Mouse (Mus musculus): Measurements from ENCODE around the gene Nr4a3. TPM values are rescaled to one million over a fixed set of nuclear protein-coding genes. Genes with fewer than 3 reads are reported as not detected.

Gene Nr4a3
- total RNA-seq (2021), result 10 to 100 TPM; 22.0 to 26.3 TPM

DNA sequence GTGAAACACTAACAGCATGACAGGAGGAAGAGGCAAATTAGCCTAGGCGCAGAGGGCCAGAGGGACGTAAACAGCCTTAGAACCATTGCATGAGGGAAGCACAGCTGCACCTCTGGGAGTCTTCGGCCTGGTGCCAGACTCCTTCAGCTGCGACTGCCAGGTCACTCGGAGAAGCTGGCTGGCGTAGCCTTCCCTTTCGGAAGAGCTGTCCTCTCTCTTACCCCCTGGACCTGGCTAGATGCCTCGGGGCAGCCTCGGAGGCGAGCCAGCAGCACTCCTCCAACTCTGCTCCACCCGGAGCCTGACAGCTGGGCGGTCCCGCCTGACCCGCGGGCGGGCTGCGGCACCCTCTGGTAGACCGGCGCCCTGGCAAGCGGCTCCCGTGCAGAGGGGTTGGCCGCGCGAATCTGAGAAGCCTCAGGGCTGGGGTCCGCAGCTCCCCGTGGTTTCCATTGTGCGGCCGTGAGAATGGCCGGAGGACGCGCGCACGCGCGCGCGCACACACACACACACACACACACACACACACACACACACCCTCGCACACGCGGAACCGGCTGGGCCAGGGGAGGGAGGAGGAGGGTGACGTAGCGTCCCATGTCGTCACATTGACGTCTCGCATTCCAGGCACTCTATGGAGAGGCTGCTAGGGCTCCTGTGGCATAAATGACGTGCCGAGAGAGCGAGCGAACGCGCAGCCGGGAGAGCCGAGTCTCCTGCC, at the start of gene Nr4a3:
Nr4a3 (plus strand) TSS at position 663 of the 721 bp plus-strand sequence.
- DNase-seq (ENCODE audit: low spot score in 2 of 2), result peak; percentile 87 to 97
- intact Hi-C loops (cut with DNase I), result loop anchor here (5.0 to 10.0 kb wide), 5 partner anchors 78 to 692 kb away; partner anchors contain the start of genes Erp44, Invs, Stx17 and Tgfbr1

DNA sequence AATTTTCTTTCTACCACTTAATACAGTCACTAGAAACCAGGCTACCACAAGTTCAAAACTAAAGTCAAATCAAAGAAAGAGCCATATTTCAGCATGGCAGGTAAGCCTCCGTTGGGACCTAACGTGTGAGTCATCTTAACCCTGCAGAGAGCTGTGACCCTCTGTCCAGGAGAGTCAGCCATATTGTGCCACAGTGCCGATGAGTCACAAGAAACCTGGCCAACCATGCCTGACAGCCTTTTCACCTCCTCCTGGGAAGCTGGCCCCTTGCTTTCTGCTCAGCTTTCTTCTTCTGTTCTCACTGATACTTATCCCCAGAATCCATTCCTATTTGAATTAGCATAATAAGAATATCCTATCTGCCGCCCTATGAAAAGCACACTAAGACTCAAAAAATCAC, 42.0 kb upstream of the Nr4a3 start:
- intact Hi-C loops (cut with DNase I), result no loop called here
- DNase-seq (ENCODE audit: low spot score in 2 of 2), result no peak

DNA sequence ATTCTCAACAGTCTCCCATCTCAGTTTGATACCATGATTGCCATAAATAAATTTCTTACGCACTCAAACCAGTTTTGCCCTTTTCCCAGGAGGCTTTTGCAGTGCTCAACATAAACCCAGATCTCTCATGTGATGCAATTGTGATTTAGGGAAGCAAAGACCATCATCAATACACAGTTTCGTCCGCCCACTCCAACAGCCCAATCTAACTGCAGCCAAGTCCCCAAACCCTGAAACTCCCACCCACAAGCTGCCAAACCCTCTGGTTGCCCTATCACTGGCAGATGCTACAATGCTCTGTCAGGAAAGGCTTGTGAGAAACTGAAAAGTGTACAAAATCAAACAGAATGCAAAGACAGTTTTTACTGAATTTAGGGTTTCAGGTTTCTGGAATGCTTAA, 41.5 kb upstream of the Nr4a3 start:
- DNase-seq (ENCODE audit: low spot score in 2 of 2), result peak; percentile 21 to 59
- intact Hi-C loops (cut with DNase I), result no loop called here

DNA sequence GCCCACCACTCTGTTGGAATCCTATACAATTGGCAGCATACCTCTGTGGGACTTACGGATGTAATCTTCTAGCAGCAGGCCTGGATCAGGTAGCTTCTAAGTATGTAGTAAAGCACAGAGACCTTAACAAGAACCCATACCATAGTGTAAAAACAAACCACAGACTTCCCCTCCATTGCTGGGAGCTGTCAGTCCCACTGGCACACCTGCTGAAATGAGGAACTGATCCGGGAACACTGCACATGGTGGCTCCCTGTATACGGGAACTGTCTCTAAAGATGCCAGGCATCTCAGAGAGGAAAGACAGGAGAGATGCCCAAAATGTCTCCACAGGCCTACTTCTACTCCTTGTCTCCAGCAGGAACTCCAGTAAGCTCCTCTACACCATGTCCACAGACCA, 38.6 kb upstream of the Nr4a3 start:
- DNase-seq (ENCODE audit: low spot score in 2 of 2), result no peak
- intact Hi-C loops (cut with DNase I), result no loop called here

DNA sequence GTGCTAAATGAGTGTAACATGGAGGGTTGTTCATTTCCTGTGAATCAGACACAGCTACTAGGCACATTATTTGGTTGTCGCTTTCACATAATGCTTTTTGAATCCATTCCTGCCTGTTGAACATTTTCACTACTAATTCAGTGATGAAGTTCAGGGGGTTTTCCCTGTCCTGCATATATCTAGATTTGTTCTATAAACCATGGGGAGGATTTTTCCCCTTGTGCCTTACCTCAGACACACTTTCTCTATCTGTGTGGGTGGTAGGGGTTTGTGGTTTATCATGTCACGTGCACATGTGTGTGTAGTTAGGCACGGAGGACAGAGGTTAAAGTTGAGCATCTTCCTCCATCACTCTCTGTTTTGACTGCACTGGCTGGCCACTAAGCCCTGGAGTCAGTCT, 32.7 kb upstream of the Nr4a3 start:
- intact Hi-C loops (cut with DNase I), result no loop called here
- DNase-seq (ENCODE audit: low spot score in 2 of 2), result no peak

DNA sequence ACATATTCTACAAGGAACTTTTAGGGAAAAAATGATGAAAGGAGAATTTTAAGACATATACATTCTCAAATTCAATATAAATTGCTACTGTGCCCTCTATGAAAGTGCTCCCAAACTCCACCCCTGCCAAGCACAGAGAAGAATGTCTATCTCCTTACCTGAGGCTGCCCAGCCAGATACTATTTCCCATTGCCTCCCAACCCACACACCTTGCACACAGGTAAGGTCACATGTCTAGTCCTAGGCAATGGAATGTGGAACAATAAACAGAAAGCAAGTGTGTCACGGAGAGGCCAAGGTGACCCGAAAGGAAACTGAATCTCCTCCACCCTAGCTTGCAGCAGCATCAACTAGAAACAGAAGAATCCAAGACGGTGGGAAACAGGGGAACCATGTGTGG, 22.0 kb upstream of the Nr4a3 start:
- intact Hi-C loops (cut with DNase I), result no loop called here
- DNase-seq (ENCODE audit: low spot score in 2 of 2), result no peak

DNA sequence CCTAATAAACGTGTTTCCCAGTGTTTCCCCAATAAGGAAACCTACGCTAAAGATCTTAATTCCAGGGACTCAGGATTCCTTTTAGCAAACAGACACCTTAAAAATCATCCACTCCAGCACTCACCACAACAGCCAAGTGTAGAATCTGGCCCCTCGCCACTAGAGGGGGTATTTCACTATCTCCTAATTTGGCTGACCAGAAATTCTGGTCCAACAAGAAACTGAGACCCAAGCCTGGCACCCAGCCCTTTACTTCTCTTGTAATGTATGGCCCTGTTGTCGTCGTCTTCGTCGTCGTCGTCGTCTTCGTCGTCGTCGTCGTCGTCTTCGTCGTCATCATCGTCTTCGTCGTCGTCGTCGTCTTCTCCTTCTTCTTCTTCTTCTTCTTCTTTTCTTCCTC, 15.3 kb upstream of the Nr4a3 start:
- no peak for DNase-seq (ENCODE audit: low spot score in 2 of 2)
- intact Hi-C loops (cut with DNase I), result no loop called here

DNA sequence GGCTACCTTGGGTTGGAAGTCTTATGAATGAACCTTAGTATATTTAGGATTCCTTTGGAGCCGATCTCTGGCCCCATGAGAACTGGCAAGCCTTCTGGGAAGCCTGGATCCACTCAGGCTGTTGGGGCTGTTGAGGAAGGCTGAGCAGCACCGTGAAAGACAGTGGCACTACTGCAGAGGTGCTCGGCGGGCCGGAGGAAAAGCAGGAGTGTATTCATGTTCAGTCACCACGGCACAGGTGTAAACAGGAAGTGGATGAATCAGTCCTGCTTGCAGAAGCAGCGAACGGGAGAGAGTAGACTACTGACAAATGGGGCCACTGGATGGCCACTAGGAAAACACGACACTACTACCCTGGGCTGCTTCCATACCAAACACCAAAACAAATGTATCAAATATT, 10.7 kb upstream of the Nr4a3 start:
- intact Hi-C loops (cut with DNase I), result no loop called here
- no peak for DNase-seq (ENCODE audit: low spot score in 2 of 2)

GRCm38 (mm10) chr4:48037646-48038045, 7.3 kb upstream of the Nr4a3 start:
- intact Hi-C loops (cut with DNase I), result no loop called here
- no peak for DNase-seq (ENCODE audit: low spot score in 2 of 2)

- no peak for DNase-seq (ENCODE audit: low spot score in 2 of 2)
- intact Hi-C loops (cut with DNase I), result no loop called here
Observed at GRCm38 (mm10) chr4:48038847-48039246, 6.1 kb upstream of the Nr4a3 start.

DNA sequence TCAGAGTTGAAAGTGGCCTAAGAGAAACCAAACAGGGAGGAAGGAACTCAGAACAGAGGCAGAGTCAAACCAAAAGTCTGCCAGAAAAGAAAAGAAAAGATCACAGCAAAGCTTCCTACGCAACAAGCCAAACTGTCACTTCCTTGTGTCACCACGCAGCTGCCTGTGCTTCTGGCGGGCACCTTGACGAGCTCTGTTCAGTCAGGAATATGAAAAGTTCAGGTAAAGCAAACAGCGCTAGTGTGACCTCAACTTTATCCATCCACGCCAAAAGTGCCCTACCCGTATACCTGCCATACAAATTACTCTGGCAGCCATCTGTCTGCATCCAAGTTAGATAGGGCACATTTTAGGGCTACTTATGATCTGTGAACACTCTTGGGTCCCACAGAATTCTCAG, 5.2 kb upstream of the Nr4a3 start:
- no peak for DNase-seq (ENCODE audit: low spot score in 2 of 2)
- intact Hi-C loops (cut with DNase I), result loop anchor here (5.0 to 10.0 kb wide), 3 partner anchors 217 to 687 kb away; partner anchors contain the start of genes Erp44, Invs and Tgfbr1

DNA sequence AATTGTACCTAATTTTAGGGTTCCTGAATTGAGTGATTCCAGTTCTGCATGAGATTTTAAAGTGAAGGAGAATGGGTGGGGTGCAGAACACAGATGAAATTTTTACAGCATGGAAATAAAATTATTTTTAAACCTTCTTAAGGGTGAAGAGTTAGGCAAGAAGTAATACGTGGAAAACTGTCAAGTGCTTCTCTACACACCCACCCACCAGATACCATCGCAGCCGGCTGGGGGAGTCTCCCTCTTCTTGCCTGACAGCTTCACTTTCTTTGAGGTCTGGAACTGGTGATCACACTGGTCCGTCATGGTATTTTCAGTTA, 2.5 kb upstream of the Nr4a3 start:
- DNase-seq (ENCODE audit: low spot score in 2 of 2), result no peak
- intact Hi-C loops (cut with DNase I), result loop anchor here (2.0 to 10.0 kb wide), 5 partner anchors 94 to 690 kb away; partner anchors contain the start of genes Erp44, Invs and Tgfbr1

DNA sequence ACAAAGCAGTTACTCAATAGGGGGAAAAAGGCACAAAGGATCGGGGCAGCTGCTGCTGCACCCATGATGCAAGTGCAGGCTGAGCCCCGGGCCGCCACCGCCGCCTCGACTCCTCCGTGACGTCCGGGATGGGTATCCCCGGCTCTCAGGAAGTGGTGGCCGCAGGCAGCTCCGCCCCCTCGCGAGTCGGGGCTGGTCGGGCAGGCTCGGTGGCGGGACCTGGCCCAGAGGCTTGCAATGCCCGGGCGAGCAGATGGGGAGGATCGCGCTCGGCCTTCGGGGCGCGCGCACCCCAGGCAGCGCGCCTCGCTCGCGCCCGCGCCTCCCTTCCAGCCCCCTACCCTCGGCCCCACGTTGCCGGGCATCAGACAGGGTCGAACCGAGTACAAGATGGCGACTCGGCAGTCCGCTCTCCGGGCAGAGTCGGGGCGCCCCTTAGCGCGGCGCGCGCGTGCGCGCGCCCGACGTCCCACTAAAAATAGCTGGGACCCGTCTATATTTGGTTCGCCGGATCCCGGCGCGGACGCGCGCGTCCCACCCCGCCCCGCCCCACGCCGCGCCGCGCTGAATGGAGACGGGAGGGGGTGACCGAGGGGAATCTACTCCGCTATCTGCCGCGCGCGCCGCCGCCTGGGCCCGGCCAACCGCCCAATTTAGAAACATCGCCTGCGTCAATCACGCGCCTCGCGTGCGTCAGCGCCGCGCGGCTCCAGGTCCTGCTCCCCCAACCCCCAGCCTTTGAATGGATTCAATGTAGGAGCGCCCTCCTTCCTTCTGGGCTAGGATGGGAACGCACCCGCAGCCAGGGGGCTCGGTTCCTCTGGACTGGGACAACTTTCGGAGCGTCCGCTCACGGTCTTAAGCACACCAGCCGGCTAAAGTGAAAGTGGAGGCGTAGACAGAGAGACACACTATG, 1.9 kb upstream of the Nr4a3 start:
- peak; percentile 97 to 98 for DNase-seq (ENCODE audit: low spot score in 2 of 2)
- intact Hi-C loops (cut with DNase I), result loop anchor here (1.0 to 10.0 kb wide), 6 partner anchors 94 to 691 kb away; partner anchors contain the start of genes Erp44, Invs and Tgfbr1

DNA sequence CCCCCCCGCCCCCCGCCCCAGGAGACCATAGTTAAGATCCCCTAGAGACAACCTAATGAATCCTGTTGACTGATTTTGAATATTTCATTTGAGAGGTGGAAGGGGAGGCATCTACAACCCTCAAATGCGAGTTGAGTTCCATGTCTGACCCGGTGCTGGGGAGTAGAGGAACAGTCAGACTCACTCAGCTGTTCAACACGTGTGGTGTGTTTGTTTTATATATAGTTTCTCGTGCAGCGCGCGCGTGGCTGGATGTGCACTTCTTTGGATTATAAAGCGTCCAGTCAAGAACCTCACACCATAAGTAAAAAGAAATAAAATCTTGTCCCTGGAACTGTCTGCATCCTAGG, 837 bp upstream of the Nr4a3 start:
- DNase-seq (ENCODE audit: low spot score in 2 of 2), result peak in 1 of 2 experiments; percentile 76
- intact Hi-C loops (cut with DNase I), result loop anchor here (5.0 to 10.0 kb wide), 3 partner anchors 222 to 692 kb away; partner anchors contain the start of genes Erp44, Invs and Tgfbr1

GRCm38 (mm10) chr4:48045281-48045720, 348 bp downstream of the Nr4a3 start:
- DNase-seq (ENCODE audit: low spot score in 2 of 2), result peak in 1 of 2 experiments; percentile 52
- intact Hi-C loops (cut with DNase I), result loop anchor here (5.0 to 10.0 kb wide), 3 partner anchors 77 to 543 kb away; partner anchors contain the start of genes Erp44, Invs and Stx17

DNA sequence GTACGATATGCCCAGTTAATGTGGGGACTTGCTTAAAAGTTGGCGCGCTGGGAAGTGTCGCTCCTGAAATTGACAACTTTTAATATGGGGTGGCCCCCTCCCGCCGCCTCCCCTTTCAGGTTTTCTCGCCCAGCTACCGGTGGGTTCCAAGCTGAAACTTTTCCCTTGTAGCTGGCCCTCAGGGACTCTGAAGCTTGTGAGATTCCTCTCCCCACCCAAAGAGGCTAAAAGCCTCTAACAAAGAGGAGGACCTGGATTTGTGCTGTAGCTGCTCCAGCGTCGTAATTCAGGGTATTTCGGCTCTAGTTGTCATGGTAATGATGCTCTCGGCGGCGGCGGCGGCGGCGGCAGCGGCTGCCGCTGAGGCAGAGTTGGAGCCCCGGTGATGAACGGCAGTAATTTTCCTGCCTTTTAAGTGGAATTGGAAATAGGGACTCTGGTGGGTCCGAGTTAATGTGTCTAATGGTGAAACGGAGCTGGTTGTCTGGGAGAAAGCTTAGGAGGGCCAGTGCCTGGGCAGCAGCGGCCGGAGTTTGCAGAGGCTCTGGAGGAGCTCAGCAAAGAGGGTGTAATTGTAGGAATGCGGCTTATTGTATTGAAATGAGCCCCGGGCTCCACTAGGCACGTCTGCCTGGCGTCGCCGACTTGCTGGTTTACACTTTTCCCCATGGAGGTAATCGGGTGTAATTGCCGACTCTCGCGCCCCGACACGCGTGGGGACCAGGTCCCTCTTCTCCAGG, 938 bp downstream of the Nr4a3 start:
- peak; percentile 53 to 65 for DNase-seq (ENCODE audit: low spot score in 2 of 2)
- intact Hi-C loops (cut with DNase I), result loop anchor here (2.0 to 10.0 kb wide), 4 partner anchors 76 to 544 kb away; partner anchors contain the start of genes Erp44, Invs and Stx17

DNA sequence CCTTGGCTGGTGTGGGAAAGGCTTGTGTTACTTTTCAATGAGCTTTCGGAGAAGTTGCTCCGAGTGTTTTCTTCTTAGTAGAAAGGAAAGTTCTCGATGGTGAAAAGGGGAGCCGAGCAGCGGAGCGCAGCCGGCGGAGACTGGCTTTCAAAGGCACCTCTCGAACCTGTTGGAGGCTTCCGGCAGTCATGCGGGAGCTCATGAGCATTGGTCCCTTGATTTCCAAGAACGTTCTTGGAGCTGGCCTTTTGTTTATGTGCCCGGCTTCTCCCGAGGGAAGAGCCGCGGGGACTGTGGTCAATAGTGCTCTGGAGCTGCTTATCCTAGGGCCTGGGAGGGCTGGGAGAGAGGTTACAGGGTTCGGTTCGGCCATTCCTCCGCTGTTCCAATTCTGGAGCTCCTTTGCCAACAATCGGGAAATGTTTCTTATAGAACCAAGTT, 1.5 kb downstream of the Nr4a3 start:
- intact Hi-C loops (cut with DNase I), result loop anchor here (2.0 to 10.0 kb wide), 4 partner anchors 76 to 544 kb away; partner anchors contain the start of genes Erp44, Invs and Stx17

GRCm38 (mm10) chr4:48047136-48047765, 2.3 kb downstream of the Nr4a3 start:
- DNase-seq (ENCODE audit: low spot score in 2 of 2), result no peak

More for the DNA sequence above, 1.5 kb downstream of the Nr4a3 start:
- peak in 1 of 2 experiments; percentile 20 for DNase-seq (ENCODE audit: low spot score in 2 of 2)

More at GRCm38 (mm10) chr4:48047136-48047765, 2.3 kb downstream of the Nr4a3 start:
- intact Hi-C loops (cut with DNase I), result loop anchor here (2.0 to 10.0 kb wide), 4 partner anchors 75 to 545 kb away; partner anchors contain the start of genes Erp44, Invs and Stx17

Measured in left cerebral cortex, postnatal 25 days (tissue).